ENCODE assay signal across 8 mouse cellular contexts in genomic region chr7:141561682-141562391, GRCm38 (mm10). TPM values are rescaled to one million over a fixed set of nuclear protein-coding genes. Genes with fewer than 3 reads are reported as not detected.
DNase-seq lines count a peak whose midpoint lies in the region; ATAC-seq and TF ChIP-seq lines count a peak whose summit lies in the region.

Ap2a2 (plus strand) TSS chr7:141562173.

- peaks cover 34% of the 10 kb centered on the region for H3K4me1 ChIP-seq in embryonic facial prominence, embryonic 13.5 days
- H3K4me1 ChIP-seq in heart, adult 2 months (ENCODE audit: control insufficient read depth, insufficient read depth, low read length): peaks cover 2% of the 10 kb centered on the region
- H3K4me1 ChIP-seq in limb, embryonic 13.5 days: peaks cover 32% of the 10 kb centered on the region
- H3K4me1 ChIP-seq in midbrain, embryonic 16.5 days (ENCODE audit: control insufficient read depth, insufficient read depth, low read length): peaks cover 30% of the 10 kb centered on the region

- intact Hi-C loops in heart, adult 2 months (cut with DNase I): loop anchor here (1.0 to 5.0 kb wide), 3 partner anchors 22 to 340 kb away; no protein-coding TSS in a partner anchor

- no peak for TF ChIP-seq EP300 in heart, adult 2 months (IDR thresholded peaks at IDR 0.05; ENCODE audit: insufficient read depth, low read depth, low read length)

- H3K9ac ChIP-seq in embryonic facial prominence, embryonic 13.5 days: peak within 1 kb of the TSS; percentile 95
- peak within 1 kb of the TSS; percentile 97 for H3K9ac ChIP-seq in heart, adult 2 months (ENCODE audit: low read depth, low read length)
- peak within 1 kb of the TSS; percentile 97 for H3K9ac ChIP-seq in limb, embryonic 13.5 days
- peak within 1 kb of the TSS; percentile 100 for H3K9ac ChIP-seq in midbrain, embryonic 16.5 days (ENCODE audit: low read depth, low read length)

- peak within 1 kb of the TSS; percentile 98 for H3K4me3 ChIP-seq in embryonic facial prominence, embryonic 13.5 days
- peak within 1 kb of the TSS; percentile 89 for H3K4me3 ChIP-seq in heart, adult 2 months
- H3K4me3 ChIP-seq in limb, embryonic 13.5 days: peak within 1 kb of the TSS; percentile 98
- H3K4me3 ChIP-seq in midbrain, embryonic 16.5 days (ENCODE audit: low read depth, low read length): peak within 1 kb of the TSS; percentile 99

- peak within 1 kb of the TSS; percentile 82 for H3K27ac ChIP-seq in embryonic facial prominence, embryonic 13.5 days
- H3K27ac ChIP-seq in heart, adult 2 months: peak within 1 kb of the TSS; percentile 93
- H3K27ac ChIP-seq in limb, embryonic 13.5 days: peak within 1 kb of the TSS; percentile 89
- peak within 1 kb of the TSS; percentile 89 for H3K27ac ChIP-seq in midbrain, embryonic 16.5 days (ENCODE audit: low read length)

- TF ChIP-seq CTCF in heart, adult 2 months (IDR thresholded peaks at IDR 0.05): peak; percentile 27; the same call in 1 of the 2 replicates

- H3K27me3 ChIP-seq in embryonic facial prominence, embryonic 13.5 days: no peaks in the 10 kb centered on the region
- H3K27me3 ChIP-seq in heart, adult 2 months (ENCODE audit: control insufficient read depth, insufficient read depth, low read length): no peaks in the 10 kb centered on the region
- no peaks in the 10 kb centered on the region for H3K27me3 ChIP-seq in limb, embryonic 13.5 days
- no peaks in the 10 kb centered on the region for H3K27me3 ChIP-seq in midbrain, embryonic 16.5 days (ENCODE audit: control insufficient read depth, insufficient read depth, low read depth, low read length)

- WGBS in embryonic facial prominence, embryonic 13.5 days: under 1% methylated on average over 65 of the region's 72 CpGs
- WGBS in heart, adult 2 months: under 1% methylated on average over 69 of the region's 72 CpGs
- under 1% methylated on average over 71 of the region's 72 CpGs for WGBS in limb, embryonic 13.5 days
- under 1% methylated on average over 71 of the region's 72 CpGs for WGBS in midbrain, embryonic 16.5 days

- peak within 1 kb of the TSS; percentile 88 for H3K4me2 ChIP-seq in embryonic facial prominence, embryonic 13.5 days
- peak within 1 kb of the TSS; percentile 89 for H3K4me2 ChIP-seq in limb, embryonic 13.5 days (replicated peaks)
- peak within 1 kb of the TSS; percentile 92 for H3K4me2 ChIP-seq in midbrain, embryonic 16.5 days (ENCODE audit: low read length)

- peaks cover 7% of the 10 kb centered on the region for H3K79me2 ChIP-seq in heart, adult 2 months (replicated peaks; ENCODE audit: control insufficient read depth, insufficient read depth, low read length)

- H3K9me3 ChIP-seq in embryonic facial prominence, embryonic 13.5 days: no peaks in the 10 kb centered on the region
- H3K9me3 ChIP-seq in limb, embryonic 13.5 days: no peaks in the 10 kb centered on the region
- H3K9me3 ChIP-seq in midbrain, embryonic 16.5 days (replicated peaks; ENCODE audit: control insufficient read depth, low read length, poor library complexity, severe bottlenecking): no peaks in the 10 kb centered on the region

- peak; percentile 94 for ATAC-seq in embryonic facial prominence, embryonic 13.5 days (ENCODE audit: insufficient number of reproducible peaks, insufficient read depth, low FRiP score, low TSS enrichment, low read depth)
- peak; percentile 94 for ATAC-seq in limb, embryonic 13.5 days (ENCODE audit: low FRiP score, low read depth)
- ATAC-seq in midbrain, embryonic 16.5 days: peak; percentile 96

- no peaks in the 10 kb centered on the region; the same call in 1 of the 2 replicates for H3K36me3 ChIP-seq in embryonic facial prominence, embryonic 13.5 days
- no peaks in the 10 kb centered on the region for H3K36me3 ChIP-seq in heart, adult 2 months (ENCODE audit: control insufficient read depth, insufficient read depth, low read length)
- H3K36me3 ChIP-seq in limb, embryonic 13.5 days: peaks cover 7% of the 10 kb centered on the region; the same call in 1 of the 2 replicates
- H3K36me3 ChIP-seq in midbrain, embryonic 16.5 days (ENCODE audit: control insufficient read depth, insufficient read depth, low read length): no peaks in the 10 kb centered on the region

- peak; percentile 68; the same call in 1 of the 2 replicates for TF ChIP-seq POLR2A in heart, adult 2 months (IDR thresholded peaks at IDR 0.05; ENCODE audit: insufficient read depth, low read depth, low read length)

- DNase-seq in 3134 (ENCODE audit: extremely low read depth, insufficient read length, low spot score): peak; percentile 92
- peak; percentile 93 to 96 for DNase-seq in adrenal gland, postnatal 36 days
- DNase-seq in heart, adult 2 months: peak; percentile 93 to 94
- DNase-seq in kidney, adult 8-10 months: peak; percentile 89
- DNase-seq in spleen, postnatal 10 days (ENCODE audit: low spot score in 2 of 2): peak; percentile 87 to 96

RNA-seq across cellular contexts. Expression of gene Ap2a2, which starts in this region (rescaled TPM):
- 10 to 100 TPM; 57.5 to 75.9 TPM for total RNA-seq in adrenal gland, postnatal 36 days (2021)
- 80.1 and 82.9 TPM in 2 replicates for polyA plus RNA-seq in embryonic facial prominence, embryonic 13.5 days (2015; fragmentation: Nextera tagmentation; extraction: Ambion mirVana)
- total RNA-seq in heart, adult 2 months (2021): 10 to 100 TPM; 55.1 to 58.3 TPM
- 28.5 and 29.9 TPM in 2 replicates for polyA plus RNA-seq in heart, adult 2 months (2012; rRNA removed)
- polyA plus RNA-seq in limb, embryonic 13.5 days (2015; fragmentation: Nextera tagmentation; extraction: Ambion mirVana): 86.6 and 93.4 TPM in 2 replicates
- polyA plus RNA-seq in midbrain, embryonic 16.5 days (2015; fragmentation: Nextera tagmentation; extraction: Ambion mirVana): 132 and 137 TPM in 2 replicates

Comparison
In these comparisons a context has a peak if more than half of its experiments do, and no peak if none do; other contexts are left out.
1. Peak in every context shown above with its lines: DNase-seq, ATAC-seq, H3K4me3 ChIP-seq and H3K27ac ChIP-seq.